Mouse (Mus musculus) natural killer cell, adult 2 months (primary cell): Measurements from ENCODE around the gene Wdr95.

Experiments
- DNase-seq, 2 experiments: peaks; one replicate each; pipeline ENCODE4 v3.0.0; 2022; ENCODE audit warnings: low spot score in 2 of 2

The Wdr95 gene

DNA sequence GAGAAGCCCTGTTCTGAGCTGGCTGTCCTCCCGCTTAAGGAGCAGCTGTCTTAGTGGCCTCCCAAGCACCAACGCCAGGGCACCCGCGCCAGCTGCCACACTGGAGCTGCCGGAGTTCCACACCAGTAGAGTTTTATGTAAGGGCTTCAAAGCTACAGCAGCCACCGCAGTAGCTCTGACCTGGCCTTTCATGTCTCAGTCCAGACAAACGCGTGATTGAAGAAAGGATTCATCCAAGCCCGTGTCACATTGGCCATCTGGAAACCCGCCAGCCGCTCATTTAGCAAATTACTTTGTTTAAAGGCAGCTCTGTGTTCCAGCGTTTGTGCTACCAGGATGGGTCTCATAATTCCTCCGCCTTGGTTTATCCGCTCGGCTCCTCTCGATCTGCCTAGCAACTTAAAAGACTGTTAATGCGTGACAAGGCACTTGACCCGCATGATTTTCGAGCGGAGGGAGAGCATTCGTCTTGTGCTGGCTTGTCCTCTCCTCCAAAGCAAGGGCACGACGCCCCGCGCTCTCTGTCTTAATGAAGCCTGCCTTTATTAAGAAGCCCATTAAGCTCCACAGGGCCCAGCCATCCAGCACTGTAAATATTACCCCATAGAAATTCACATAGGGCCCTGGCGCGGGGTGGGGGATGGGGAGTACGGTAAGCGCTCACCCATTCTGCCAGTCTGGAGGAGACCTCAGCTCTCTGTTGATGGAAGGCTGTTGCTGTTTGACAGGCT lies at the start of gene Wdr95:
Wdr95 (plus strand) TSS at position 681 of the 731 bp plus-strand sequence.
- no peak for DNase-seq

DNA sequence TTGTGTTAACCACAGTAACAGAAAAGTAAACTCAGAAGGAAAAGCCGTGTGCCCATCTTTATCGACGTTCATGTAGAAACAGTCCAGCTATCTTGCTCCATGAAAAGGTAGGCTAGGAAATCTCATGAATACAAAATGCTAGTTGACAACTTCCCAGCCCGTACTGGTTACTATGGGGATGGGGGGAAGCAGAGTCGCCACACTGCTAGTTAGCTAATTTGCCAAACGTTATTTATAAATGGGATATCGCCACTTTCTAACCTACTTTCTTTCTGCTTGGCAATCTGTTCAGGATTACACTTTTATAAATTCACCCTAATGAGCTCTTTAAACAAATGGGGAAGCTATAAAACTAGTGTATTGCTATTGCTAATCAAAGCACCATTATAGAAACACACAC lies 46.6 kb upstream of the Wdr95 start:
- no peak for DNase-seq

GRCm38 (mm10) chr5:149483321-149484052 lies 45.0 kb upstream of the Wdr95 start:
- DNase-seq, result no peak

DNA sequence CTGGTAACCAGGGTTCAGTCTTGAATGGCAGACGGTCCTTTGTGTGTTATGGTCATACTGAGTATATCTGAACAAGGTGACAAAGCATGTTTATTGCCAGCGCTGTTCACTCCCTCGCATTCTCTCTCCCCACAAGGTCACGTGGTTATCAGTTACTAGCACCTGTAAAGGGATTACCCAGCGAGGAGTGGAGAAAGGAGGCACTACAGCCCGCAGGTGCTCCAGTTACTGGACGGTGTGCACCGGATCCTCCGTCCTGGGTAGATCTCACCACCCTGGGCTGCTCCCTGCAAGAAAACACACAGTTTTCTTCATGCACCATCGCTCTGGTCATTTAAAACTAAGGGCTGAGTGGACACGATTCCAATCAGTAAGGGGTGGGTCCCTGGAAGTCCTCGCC lies 44.2 kb upstream of the Wdr95 start:
- DNase-seq, result no peak

- DNase-seq, result no peak
These were observed 43.0 kb upstream of the Wdr95 start for GRCm38 (mm10) chr5:149485447-149485846.

GRCm38 (mm10) chr5:149488360-149489021 lies 40.0 kb upstream of the Wdr95 start:
- DNase-seq, result no peak

DNA sequence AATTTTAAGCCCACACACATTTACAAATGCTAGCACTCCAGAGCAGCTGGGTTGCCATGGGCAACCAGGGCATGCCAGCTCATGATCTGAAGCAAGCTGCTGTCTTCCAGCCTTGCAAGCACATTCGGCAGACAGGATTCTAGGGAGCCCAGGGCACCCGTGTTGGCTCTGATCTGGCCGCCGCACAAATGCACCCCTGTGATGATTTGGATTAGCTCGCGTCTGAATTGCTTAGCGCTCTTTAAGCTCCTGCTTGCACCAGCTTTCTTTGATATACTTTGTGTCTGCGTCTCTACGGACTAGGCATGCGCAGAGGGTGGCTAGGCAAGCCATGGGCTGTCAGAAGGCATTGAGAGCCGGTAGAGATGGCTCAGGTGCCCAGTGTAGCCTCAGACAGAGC lies 39.3 kb upstream of the Wdr95 start:
- no peak for DNase-seq

GRCm38 (mm10) chr5:149490275-149490674 lies 38.2 kb upstream of the Wdr95 start:
- no peak for DNase-seq

DNA sequence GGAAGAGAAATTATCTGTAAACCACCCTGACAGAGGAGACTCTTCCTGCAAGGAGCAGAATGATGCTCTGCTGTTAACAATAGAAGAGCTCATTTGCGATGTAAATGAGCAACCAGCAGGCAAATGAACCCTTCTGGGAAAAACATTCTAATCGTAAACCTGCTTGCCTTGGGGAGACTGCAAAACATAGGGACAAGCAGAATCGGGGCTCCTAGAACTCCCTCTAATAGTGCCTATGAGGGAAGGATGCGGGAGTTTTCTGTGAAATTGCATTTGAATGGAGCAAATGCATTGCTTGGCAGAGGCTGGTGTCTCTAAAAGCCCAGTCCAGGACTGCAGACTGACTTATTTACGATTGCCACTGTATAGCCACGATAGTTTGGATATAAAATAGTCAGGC lies 32.8 kb upstream of the Wdr95 start:
- no peak for DNase-seq

DNA sequence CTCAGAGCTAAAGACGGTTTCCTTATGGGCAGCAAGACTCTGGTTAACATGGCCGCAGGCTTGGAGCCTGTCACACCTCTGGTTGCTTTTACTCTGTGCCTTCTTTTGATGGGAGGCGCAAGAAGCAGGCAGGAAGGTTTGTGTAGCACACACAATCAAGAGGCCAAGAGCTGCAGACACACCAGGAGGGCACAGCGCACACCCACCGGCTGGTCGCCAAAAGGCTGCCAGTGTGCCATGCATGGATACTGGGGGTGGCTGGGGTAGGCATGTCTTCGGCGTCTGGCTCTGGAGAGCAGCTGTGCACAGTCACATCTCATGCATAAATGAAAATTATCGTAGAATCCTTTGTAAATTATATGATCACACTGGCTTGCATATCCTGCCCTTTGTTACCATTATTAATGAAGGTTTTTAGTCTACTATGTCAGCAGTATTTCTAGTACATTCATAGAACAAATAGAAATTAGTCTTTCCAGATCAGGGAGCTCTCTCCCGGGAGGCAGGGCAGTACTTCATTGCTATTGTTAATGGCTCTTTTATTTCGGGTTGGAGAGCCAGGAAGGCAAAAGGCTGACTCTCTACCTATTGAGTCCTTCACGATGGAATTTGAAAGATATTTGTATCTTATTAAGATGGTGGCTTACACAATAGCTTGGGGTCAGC lies 31.9 kb upstream of the Wdr95 start:
- no peak for DNase-seq

DNA sequence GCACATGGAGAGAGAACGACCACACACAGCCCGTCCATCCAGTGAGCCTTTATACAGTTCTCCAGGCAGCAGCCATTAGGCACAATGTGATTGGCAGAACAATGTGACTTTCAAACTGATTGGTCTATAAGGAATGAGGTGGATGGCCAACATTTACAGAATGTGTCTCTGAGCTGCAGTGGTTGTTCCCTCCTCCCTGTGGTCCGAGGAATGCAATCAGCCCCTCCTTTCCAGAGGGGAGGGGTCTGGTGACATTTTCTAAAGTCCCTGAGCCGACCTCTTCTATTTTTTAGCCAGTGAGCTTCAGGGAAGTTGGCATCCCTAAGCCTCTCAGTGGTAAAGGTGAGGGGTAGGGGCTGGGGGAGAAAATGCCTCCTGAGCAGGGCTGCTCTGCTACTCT lies 28.5 kb upstream of the Wdr95 start:
- DNase-seq, result no peak

DNA sequence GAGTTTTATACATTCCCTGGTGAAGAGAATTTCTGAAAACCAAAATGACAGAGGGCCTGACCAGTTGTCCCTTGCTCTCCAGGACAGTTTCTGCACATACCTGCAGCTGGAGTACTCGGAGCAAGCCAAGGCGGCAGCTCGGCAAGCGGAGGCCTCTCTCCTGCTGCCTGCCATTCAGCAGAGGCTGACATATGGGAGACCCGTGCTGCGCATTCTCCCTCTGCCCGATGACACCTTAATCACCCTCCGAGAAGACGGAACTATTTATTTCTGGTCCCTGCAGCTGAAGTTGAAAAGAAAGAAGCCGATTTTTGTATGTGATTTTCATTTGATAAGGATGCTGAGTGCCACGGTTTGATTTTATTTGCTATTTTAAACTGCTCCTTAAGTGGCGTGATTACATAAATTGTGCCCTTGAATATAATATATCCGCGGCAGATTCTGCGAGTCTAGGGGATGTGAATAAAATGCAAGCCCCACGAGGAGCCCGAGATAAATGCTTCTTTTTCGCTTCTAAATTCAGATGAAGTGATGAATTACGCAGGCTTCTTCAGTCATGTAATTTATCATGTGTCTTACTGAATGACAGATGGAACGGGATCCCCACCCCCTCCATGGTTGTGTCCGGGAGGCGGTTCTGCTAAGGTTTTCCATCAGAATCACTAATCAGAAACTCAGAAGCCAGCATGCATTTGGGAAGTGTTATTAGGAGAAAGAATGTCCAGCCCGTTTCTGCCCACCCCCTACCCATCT lies 24.9 kb upstream of the Wdr95 start:
- DNase-seq, result no peak

DNA sequence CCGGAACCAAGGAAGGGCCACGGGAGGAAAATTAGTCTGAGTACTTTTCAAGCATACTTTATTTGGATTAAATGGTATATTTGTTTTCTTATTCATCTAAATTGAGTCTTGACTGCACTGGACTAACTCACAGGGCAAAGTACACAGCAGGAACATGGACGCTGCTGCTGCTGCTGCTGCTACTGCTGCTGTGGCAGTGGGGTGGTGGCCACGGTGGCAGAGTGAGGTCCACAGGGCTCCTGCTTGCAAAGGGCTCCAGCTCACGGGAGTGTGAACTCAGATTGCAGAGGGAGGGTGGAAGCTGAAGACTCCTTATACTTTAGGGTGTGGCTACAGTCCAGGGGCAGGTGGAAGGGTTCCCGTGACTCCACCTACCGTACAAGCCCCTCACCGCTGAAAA lies 23.5 kb upstream of the Wdr95 start:
- DNase-seq, result no peak

GRCm38 (mm10) chr5:149506033-149506432 lies 22.4 kb upstream of the Wdr95 start:
- DNase-seq, result no peak

DNA sequence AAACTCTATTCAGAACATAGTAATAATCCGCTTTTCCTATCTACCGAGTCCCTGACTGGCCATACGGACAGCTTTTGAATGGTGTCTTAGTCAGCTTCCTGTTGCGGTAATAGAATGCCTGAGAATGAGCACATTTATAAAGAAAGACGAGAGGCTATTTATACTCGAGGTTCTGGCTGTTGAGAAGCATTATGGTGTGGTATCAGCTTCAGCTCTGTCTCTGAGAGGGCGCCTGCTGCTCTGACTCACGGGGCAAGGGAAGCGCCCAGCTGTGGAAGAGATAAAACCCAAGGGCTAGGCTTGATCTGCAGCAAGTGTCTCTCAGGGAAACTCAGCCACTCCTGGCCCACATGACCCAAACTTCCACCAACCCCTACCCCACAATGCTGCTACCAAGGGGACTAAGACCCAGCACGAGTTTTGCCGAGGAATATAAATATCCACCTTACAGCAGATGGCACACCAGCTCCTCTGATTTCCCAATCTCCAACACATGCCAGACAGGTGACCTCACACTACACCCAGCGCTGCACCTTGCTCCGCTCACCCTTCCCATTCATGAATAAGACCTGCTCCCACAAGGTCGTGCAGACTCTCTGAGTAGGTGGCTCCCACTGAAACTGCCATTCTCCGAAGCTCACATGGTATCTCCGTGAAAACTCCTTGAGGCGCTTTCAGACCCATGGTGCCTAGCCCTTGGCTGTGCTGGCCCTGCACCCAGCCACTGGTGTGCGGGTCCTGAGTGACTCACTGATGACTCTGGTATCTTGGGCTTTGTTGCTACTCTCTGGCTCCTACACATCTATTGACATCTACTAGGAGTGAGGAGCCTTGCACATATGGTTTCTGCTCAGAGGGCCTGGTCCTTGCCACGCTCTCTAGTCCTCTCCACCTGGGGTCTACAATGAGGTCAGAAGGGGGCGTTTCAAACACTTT lies 20.1 kb upstream of the Wdr95 start:
- no peak for DNase-seq

GRCm38 (mm10) chr5:149510323-149510722 lies 18.2 kb upstream of the Wdr95 start:
- no peak for DNase-seq

- DNase-seq, result no peak
These were observed 15.8 kb upstream of the Wdr95 start for GRCm38 (mm10) chr5:149512695-149513094.

- DNase-seq, result no peak
These were observed 14.9 kb upstream of the Wdr95 start for GRCm38 (mm10) chr5:149513438-149514086.

- DNase-seq, result no peak
These were observed 14.3 kb upstream of the Wdr95 start for GRCm38 (mm10) chr5:149514087-149514671.

DNA sequence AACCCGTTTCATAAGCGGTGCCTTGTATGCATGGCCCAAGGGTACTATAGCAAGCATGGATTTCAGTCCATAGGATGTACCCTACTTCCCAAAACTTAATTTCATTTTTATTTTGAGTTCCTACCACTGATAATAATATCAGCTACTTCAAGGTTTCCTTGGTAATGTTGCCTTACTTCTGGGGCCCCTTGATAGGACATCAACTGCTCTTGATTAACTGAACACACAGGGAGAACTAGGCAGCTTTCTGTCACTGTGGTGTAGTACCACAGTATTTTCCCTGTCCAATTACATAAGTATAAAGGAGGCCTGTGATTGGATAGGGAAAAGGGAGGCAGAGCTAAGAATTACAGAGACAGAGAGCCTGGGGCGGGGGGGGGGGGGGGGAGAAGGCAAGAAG lies 13.6 kb upstream of the Wdr95 start:
- no peak for DNase-seq
